Mouse (Mus musculus): ENCODE data around the gene Ssh1.

GRCm38 (mm10) chr5:113933480-113933879 is 60.2 kb downstream of the Ssh1 start:
- TF ChIP-seq POLR2A (IDR thresholded peaks at IDR 0.05; ENCODE audit: control insufficient read depth, extremely low read depth, insufficient read depth, low read length, poor library complexity) (no peak), CTCF (IDR thresholded peaks at IDR 0.05; ENCODE audit: borderline replicate concordance, control insufficient read depth, extremely low read depth, insufficient read depth, low read length, poor library complexity) (no peak)

Data from thymus, adult 2 months (tissue).